ENCODE assay signal across 3 mouse cellular contexts in the genomic region with DNA sequence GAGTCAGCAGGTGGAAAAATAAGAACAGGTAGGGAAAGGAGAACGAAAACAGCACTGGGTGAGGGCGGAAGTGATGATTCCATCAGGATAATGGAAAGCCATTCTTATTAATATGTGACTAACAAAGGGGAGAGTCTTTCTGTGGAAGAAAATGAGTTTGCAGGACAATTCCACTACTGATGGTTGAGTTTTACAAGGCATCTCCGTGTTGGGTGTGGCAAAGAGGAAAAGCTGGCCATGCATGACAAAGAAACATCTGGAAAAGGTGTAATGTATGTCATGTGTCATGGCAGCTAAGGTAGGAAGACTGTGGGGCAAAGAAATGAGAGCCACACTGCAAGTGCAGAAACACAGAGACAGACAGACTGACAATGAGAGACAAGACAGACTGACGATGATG.
DNase-seq lines count a peak whose midpoint lies in the region.

No protein-coding gene starts in this region.

- DNase-seq in ES-CJ7 (ENCODE audit: low read depth, low spot score), result peak; percentile 74
- peak; percentile 90 for DNase-seq in R1 (ENCODE audit: low read depth, low spot score)
- peak; percentile 80 for DNase-seq in ZHBTc4 (ENCODE audit: low read depth, low spot score)
